Mouse (Mus musculus) stomach, postnatal 0 days (tissue): ENCODE measurements at regions not wholly inside any gene's neighbourhood (a gene's known extent, or its start where the extent isn't known, plus 50 kb on each side); places are given as distances from the start of the nearest gene placed in this dataset.

Source experiments
- CTCF ChIP-seq: IDR thresholded peaks from 2 replicates; pipeline ENCODE4 v1.5.1; 2016; ENCODE audit warnings: antibody characterized with exemption, low read depth, mild to moderate bottlenecking, moderate library complexity
- EP300 ChIP-seq: optimal IDR thresholded peaks from 2 replicates; pipeline ENCODE3; 2016; ENCODE audit warnings: antibody characterized with exemption

- TF ChIP-seq CTCF (peak; percentile 62), EP300 (no peak)
Measured at GRCm38 (mm10) chr13:102507226-102507625, 186.1 kb upstream of the Cd180 start.
